Mouse (Mus musculus): ENCODE data around the gene Cox15.

The Cox15 gene

GRCm38 (mm10) chr19:43752489-43753225, at the start of gene Cox15, which contains the start of gene Cutc:
Gene Cox15 (minus strand): TSS chr19:43753000.
Gene Cutc (plus strand): TSS chr19:43752996.
- in situ Hi-C loops (cut with MboI, MseI) = loop anchor here (5.0 kb wide), 1 partner anchor 975 kb away; the partner anchor contains the start of gene Hps1

GRCm38 (mm10) chr19:43801427-43802051, 48.7 kb upstream of the Cox15 start:
- in situ Hi-C loops (cut with MboI, MseI) = no loop called here

- in situ Hi-C loops (cut with MboI, MseI) = no loop called here
Observed at GRCm38 (mm10) chr19:43797216-43797615, 44.4 kb upstream of the Cox15 start.

- in situ Hi-C loops (cut with MboI, MseI) = no loop called here
Observed at GRCm38 (mm10) chr19:43795511-43795910, 42.7 kb upstream of the Cox15 start.

GRCm38 (mm10) chr19:43793951-43794350, 41.2 kb upstream of the Cox15 start:
- in situ Hi-C loops (cut with MboI, MseI) = no loop called here

GRCm38 (mm10) chr19:43792537-43792936, 39.7 kb upstream of the Cox15 start:
- in situ Hi-C loops (cut with MboI, MseI) = no loop called here

GRCm38 (mm10) chr19:43789817-43790216, 37.0 kb upstream of the Cox15 start:
- in situ Hi-C loops (cut with MboI, MseI) = no loop called here

- in situ Hi-C loops (cut with MboI, MseI) = no loop called here
Observed at GRCm38 (mm10) chr19:43786249-43787026, 33.6 kb upstream of the Cox15 start.

- in situ Hi-C loops (cut with MboI, MseI) = no loop called here
Observed at GRCm38 (mm10) chr19:43784761-43785160, 32.0 kb upstream of the Cox15 start.

- in situ Hi-C loops (cut with MboI, MseI) = no loop called here
Observed at GRCm38 (mm10) chr19:43781980-43782379, 29.2 kb upstream of the Cox15 start, which contains the start of gene Abcc2. Gene Abcc2 (plus strand): TSS chr19:43782192.

- in situ Hi-C loops (cut with MboI, MseI) = no loop called here
Observed at GRCm38 (mm10) chr19:43780391-43780790, 27.6 kb upstream of the Cox15 start.

GRCm38 (mm10) chr19:43777308-43777707, 24.5 kb upstream of the Cox15 start:
- in situ Hi-C loops (cut with MboI, MseI) = no loop called here

- in situ Hi-C loops (cut with MboI, MseI) = no loop called here
Observed at GRCm38 (mm10) chr19:43776561-43776960, 23.8 kb upstream of the Cox15 start.

- in situ Hi-C loops (cut with MboI, MseI) = no loop called here
Observed at GRCm38 (mm10) chr19:43775433-43775832, 22.6 kb upstream of the Cox15 start.

GRCm38 (mm10) chr19:43772311-43772710, 19.5 kb upstream of the Cox15 start:
- in situ Hi-C loops (cut with MboI, MseI) = no loop called here

- in situ Hi-C loops (cut with MboI, MseI) = no loop called here
Observed at GRCm38 (mm10) chr19:43771499-43771969, 18.7 kb upstream of the Cox15 start.

- in situ Hi-C loops (cut with MboI, MseI) = no loop called here
Observed at GRCm38 (mm10) chr19:43770584-43770983, 17.8 kb upstream of the Cox15 start.

- in situ Hi-C loops (cut with MboI, MseI) = no loop called here
Observed at GRCm38 (mm10) chr19:43769366-43769960, 16.7 kb upstream of the Cox15 start.

GRCm38 (mm10) chr19:43767549-43768322, 14.9 kb upstream of the Cox15 start:
- in situ Hi-C loops (cut with MboI, MseI) = no loop called here

GRCm38 (mm10) chr19:43766451-43766850, 13.7 kb upstream of the Cox15 start:
- in situ Hi-C loops (cut with MboI, MseI) = no loop called here

GRCm38 (mm10) chr19:43762410-43762809, 9.6 kb upstream of the Cox15 start:
- in situ Hi-C loops (cut with MboI, MseI) = no loop called here

Measured in regulatory T cell (primary cell).